19 mouse cellular contexts compared by ENCODE assay signal in genomic region chr9:58295345-58295744, GRCm38 (mm10). TPM values are rescaled to one million over a fixed set of nuclear protein-coding genes. Genes with fewer than 3 reads are reported as not detected.
DNase-seq lines count a peak whose midpoint lies in the region; ATAC-seq and TF ChIP-seq lines count a peak whose summit lies in the region.
"Had no signal": no experiment of that assay in that cellular context is flagged by ENCODE, and none has a peak within 500 bp of the region (broad histone marks: within the 10 kb centered on the region; RNA-seq: fewer than 3 reads in every experiment).

No protein-coding gene starts in this region.

- no peak for DNase-seq in heart, postnatal 4 days
- no peak for DNase-seq in liver, embryonic 11.5 days (ENCODE audit: low spot score)
- DNase-seq in liver, postnatal 0 days: no peak
- DNase-seq in thymus, postnatal 25 days: no peak
- DNase-seq: adrenal gland, adult 8-10 months; cerebellum, adult 11-12 months; right cerebral cortex, postnatal 25 days; thymus, adult 2 months had no signal

- ATAC-seq in heart, embryonic 15.5 days (replicated peaks; ENCODE audit: insufficient number of reproducible peaks, insufficient read depth, low FRiP score, low read depth): no peak
- ATAC-seq in liver, embryonic 11.5 days (replicated peaks; ENCODE audit: low FRiP score): no peak
- no peak for ATAC-seq in liver, postnatal 0 days
- no peak for ATAC-seq in limb, embryonic 15.5 days (ENCODE audit: insufficient number of reproducible peaks, low FRiP score, low TSS enrichment, low read depth)
- ATAC-seq: forebrain, embryonic 13.5 days; hindbrain, postnatal 0 days had no signal

- H3K4me1 ChIP-seq in heart, embryonic 15.5 days (replicated peaks): peaks cover 45% of the 10 kb centered on the region
- peaks cover 10% of the 10 kb centered on the region for H3K4me1 ChIP-seq in liver, embryonic 11.5 days (replicated peaks; ENCODE audit: control insufficient read depth, insufficient read depth, low read length)
- no peaks in the 10 kb centered on the region for H3K4me1 ChIP-seq in liver, postnatal 0 days (ENCODE audit: insufficient read depth)
- peaks cover 28% of the 10 kb centered on the region for H3K4me1 ChIP-seq in embryonic fibroblast, embryonic 13.5 days (ENCODE audit: control insufficient read depth, insufficient read depth, low read length)
- peaks cover 42% of the 10 kb centered on the region for H3K4me1 ChIP-seq in limb, embryonic 15.5 days

- TF ChIP-seq POLR2A in embryonic fibroblast, embryonic 13.5 days (IDR thresholded peaks at IDR 0.05; ENCODE audit: low read depth, low read length): no peak

- no peak overlapping the region for H3K4me3 ChIP-seq in heart, embryonic 15.5 days
- no peak overlapping the region for H3K4me3 ChIP-seq in liver, embryonic 11.5 days (ENCODE audit: low read depth, low read length)
- no peak overlapping the region for H3K4me3 ChIP-seq in liver, postnatal 0 days (ENCODE audit: low read depth, low read length)
- no peak overlapping the region for H3K4me3 ChIP-seq in embryonic fibroblast, embryonic 13.5 days (ENCODE audit: insufficient read depth, low read length)
- no peak overlapping the region for H3K4me3 ChIP-seq in limb, embryonic 15.5 days
- H3K4me3 ChIP-seq: embryonic facial prominence, embryonic 13.5 days; forebrain, embryonic 13.5 days; limb, embryonic 13.5 days; neural tube, embryonic 13.5 days had no signal

- H3K9ac ChIP-seq in heart, embryonic 15.5 days: no peak overlapping the region
- H3K9ac ChIP-seq in liver, embryonic 11.5 days (ENCODE audit: low read depth, low read length): no peak overlapping the region
- H3K9ac ChIP-seq in liver, postnatal 0 days (replicated peaks): no peak overlapping the region
- no peak overlapping the region for H3K9ac ChIP-seq in limb, embryonic 15.5 days
- H3K9ac ChIP-seq: forebrain, embryonic 13.5 days; limb, embryonic 13.5 days; neural tube, embryonic 13.5 days had no signal

- H3K27ac ChIP-seq in heart, embryonic 15.5 days: peak overlapping the region; percentile 74; the same call in 1 of the 2 replicates
- H3K27ac ChIP-seq in liver, embryonic 11.5 days (ENCODE audit: low read depth, low read length): peak overlapping the region; percentile 25; the same call in 1 of the 2 replicates
- H3K27ac ChIP-seq in liver, postnatal 0 days (ENCODE audit: low read depth): no peak overlapping the region
- peak overlapping the region; percentile 80 for H3K27ac ChIP-seq in embryonic fibroblast, embryonic 13.5 days (ENCODE audit: insufficient read depth, low read length)
- peak overlapping the region; percentile 63; the same call in 1 of the 2 replicates for H3K27ac ChIP-seq in limb, embryonic 15.5 days

- no peak overlapping the region for H3K4me2 ChIP-seq in heart, embryonic 15.5 days
- no peak overlapping the region for H3K4me2 ChIP-seq in liver, embryonic 11.5 days
- H3K4me2 ChIP-seq in liver, postnatal 0 days (ENCODE audit: low read depth, low read length): no peak overlapping the region
- H3K4me2 ChIP-seq in limb, embryonic 15.5 days: no peak overlapping the region
- H3K4me2 ChIP-seq: embryonic facial prominence, embryonic 13.5 days; forebrain, embryonic 13.5 days; limb, embryonic 13.5 days; neural tube, embryonic 13.5 days had no signal

- no peaks in the 10 kb centered on the region for H3K9me3 ChIP-seq in heart, embryonic 15.5 days (replicated peaks)
- H3K9me3 ChIP-seq in liver, embryonic 11.5 days (ENCODE audit: control insufficient read depth, low read length): no peaks in the 10 kb centered on the region
- H3K9me3 ChIP-seq in liver, postnatal 0 days (ENCODE audit: low read length): no peaks in the 10 kb centered on the region
- no peaks in the 10 kb centered on the region for H3K9me3 ChIP-seq in limb, embryonic 15.5 days
- H3K9me3 ChIP-seq: embryonic facial prominence, embryonic 13.5 days; forebrain, embryonic 13.5 days; limb, embryonic 13.5 days; neural tube, embryonic 13.5 days had no signal

- 74% methylated on average over 3 of the region's 3 CpGs for WGBS in heart, embryonic 15.5 days
- 81% methylated on average over 3 of the region's 3 CpGs for WGBS in liver, embryonic 11.5 days
- WGBS in liver, postnatal 0 days (ENCODE audit: insufficient replicate concordance): 74% methylated on average over 3 of the region's 3 CpGs
- WGBS in limb, embryonic 15.5 days: 80% methylated on average over 3 of the region's 3 CpGs

- TF ChIP-seq EP300 in liver, postnatal 0 days (IDR thresholded peaks at IDR 0.05; ENCODE audit: low read depth): no peak

- no peak for TF ChIP-seq CTCF in liver, postnatal 0 days (IDR thresholded peaks at IDR 0.05; ENCODE audit: low read depth)
- TF ChIP-seq CTCF in embryonic fibroblast, embryonic 13.5 days (IDR thresholded peaks at IDR 0.05; ENCODE audit: borderline replicate concordance, insufficient read depth, low read length): no peak

- no peaks in the 10 kb centered on the region for H3K27me3 ChIP-seq in heart, embryonic 15.5 days
- no peaks in the 10 kb centered on the region for H3K27me3 ChIP-seq in liver, embryonic 11.5 days (replicated peaks; ENCODE audit: control insufficient read depth, insufficient read depth, low read length)
- H3K27me3 ChIP-seq in liver, postnatal 0 days (ENCODE audit: insufficient read depth, low read length): 0 out of 2 replicates have a peak, but pooled peaks cover 2% of the 10 kb centered on the region
- no peaks in the 10 kb centered on the region for H3K27me3 ChIP-seq in limb, embryonic 15.5 days
- H3K27me3 ChIP-seq: embryonic facial prominence, embryonic 13.5 days; forebrain, embryonic 13.5 days; limb, embryonic 13.5 days; neural tube, embryonic 13.5 days had no signal

- H3K36me3 ChIP-seq in heart, embryonic 15.5 days: peaks cover 5% of the 10 kb centered on the region; the same call in 1 of the 2 replicates
- no peaks in the 10 kb centered on the region for H3K36me3 ChIP-seq in liver, embryonic 11.5 days (ENCODE audit: control insufficient read depth, insufficient read depth, low read length)
- no peaks in the 10 kb centered on the region for H3K36me3 ChIP-seq in liver, postnatal 0 days (replicated peaks; ENCODE audit: insufficient read depth, low read length)
- H3K36me3 ChIP-seq in limb, embryonic 15.5 days: peaks cover 34% of the 10 kb centered on the region
- H3K36me3 ChIP-seq: neural tube, embryonic 13.5 days had no signal

RNA-seq across cellular contexts. Expression of gene Loxl1, which starts 17.6 kb away (rescaled TPM):
- 54.6 and 78.1 TPM in 2 replicates for polyA plus RNA-seq in heart, embryonic 15.5 days (2015; fragmentation: Nextera tagmentation; extraction: Ambion mirVana)
- total RNA-seq in heart, postnatal 4 days (2021): 10 to 100 TPM; 77.2 to 87.1 TPM
- 9.6 and 11.0 TPM in 2 replicates for polyA plus RNA-seq in liver, embryonic 11.5 days (2014; fragmentation: Nextera tagmentation; extraction: Ambion mirVana)
- 2.8 and 3.1 TPM in 2 replicates for polyA plus RNA-seq in liver, postnatal 0 days (2015; fragmentation: Nextera tagmentation; extraction: Ambion mirVana)
- polyA plus RNA-seq in embryonic fibroblast, embryonic 13.5 days (2011; ENCODE audit: insufficient read length, low read depth, missing spikeins): 158 and 210 TPM in 2 replicates
- 92.6 and 110 TPM in 2 replicates for polyA plus RNA-seq in limb, embryonic 15.5 days (2015; fragmentation: Nextera tagmentation; extraction: Ambion mirVana)
- total RNA-seq: common myeloid progenitor, adult 5-6 weeks; megakaryocyte progenitor cell, adult 5-6 weeks; MEL had no signal

RNA-seq across cellular contexts. Expression of gene Stoml1, which starts 42.4 kb away (rescaled TPM):
- 25.2 and 28.6 TPM in 2 replicates for polyA plus RNA-seq in heart, embryonic 15.5 days (2015; fragmentation: Nextera tagmentation; extraction: Ambion mirVana)
- total RNA-seq in heart, postnatal 4 days (2021): 10 to 100 TPM; 14.2 to 17.1 TPM
- polyA plus RNA-seq in liver, embryonic 11.5 days (2014; fragmentation: Nextera tagmentation; extraction: Ambion mirVana): 9.7 and 12.9 TPM in 2 replicates
- 5.6 and 6.7 TPM in 2 replicates for polyA plus RNA-seq in liver, postnatal 0 days (2015; fragmentation: Nextera tagmentation; extraction: Ambion mirVana)
- 25.9 and 27.0 TPM in 2 replicates for polyA plus RNA-seq in embryonic fibroblast, embryonic 13.5 days (2011; ENCODE audit: insufficient read length, low read depth, missing spikeins)
- 34.2 and 35.5 TPM in 2 replicates for polyA plus RNA-seq in limb, embryonic 15.5 days (2015; fragmentation: Nextera tagmentation; extraction: Ambion mirVana)

RNA-seq across cellular contexts. Expression of gene Pml, which starts 45.8 kb away (rescaled TPM):
- 10.0 and 15.8 TPM in 2 replicates for polyA plus RNA-seq in heart, embryonic 15.5 days (2015; fragmentation: Nextera tagmentation; extraction: Ambion mirVana)
- total RNA-seq in heart, postnatal 4 days (2021): 10 to 100 TPM; 15.3 to 17.6 TPM
- 28.3 and 33.2 TPM in 2 replicates for polyA plus RNA-seq in liver, embryonic 11.5 days (2014; fragmentation: Nextera tagmentation; extraction: Ambion mirVana)
- polyA plus RNA-seq in liver, postnatal 0 days (2015; fragmentation: Nextera tagmentation; extraction: Ambion mirVana): 8.4 and 8.5 TPM in 2 replicates
- polyA plus RNA-seq in embryonic fibroblast, embryonic 13.5 days (2011; ENCODE audit: insufficient read length, low read depth, missing spikeins): 56.3 and 86.6 TPM in 2 replicates
- 15.7 and 16.4 TPM in 2 replicates for polyA plus RNA-seq in limb, embryonic 15.5 days (2015; fragmentation: Nextera tagmentation; extraction: Ambion mirVana)
